Mouse (Mus musculus): ENCODE measurements around the gene Armc10.
A peak's percentile ranks its signal among the peaks of the same experiment; 100 is the strongest.
"Not testable (repeated sequence)": the region's sequence is repeated elsewhere in the genome, so short reads cannot be mapped to it uniquely, and the experiment has no call there.

Armc10 gene

GRCm38 (mm10) chr5:21680029-21680428 is 34.4 kb downstream of the Armc10 start:
- DNase-seq (ENCODE audit: low read depth, low spot score), result no peak
- peaks cover 2% of the 10 kb centered on the region; the same call in 1 of the 2 replicates for H3K36me3 ChIP-seq (ENCODE audit: control insufficient read depth, insufficient read depth, low read length, poor library complexity, severe bottlenecking)
- no peaks in the 10 kb centered on the region for H3K27me3 ChIP-seq (ENCODE audit: control insufficient read depth, insufficient read depth, low read length, poor library complexity, severe bottlenecking)

GRCm38 (mm10) chr5:21680940-21681339 is 35.3 kb downstream of the Armc10 start:
- H3K36me3 ChIP-seq (ENCODE audit: control insufficient read depth, insufficient read depth, low read length, poor library complexity, severe bottlenecking), result peaks cover 2% of the 10 kb centered on the region; the same call in 1 of the 2 replicates
- DNase-seq (ENCODE audit: low read depth, low spot score), result no peak
- no peaks in the 10 kb centered on the region for H3K27me3 ChIP-seq (ENCODE audit: control insufficient read depth, insufficient read depth, low read length, poor library complexity, severe bottlenecking)

- DNase-seq (ENCODE audit: low read depth, low spot score), result no peak
- Histone ChIP-seq H3K36me3 (ENCODE audit: control insufficient read depth, insufficient read depth, low read length, poor library complexity, severe bottlenecking) (no peaks in the 10 kb centered on the region), H3K27me3 (ENCODE audit: control insufficient read depth, insufficient read depth, low read length, poor library complexity, severe bottlenecking) (no peaks in the 10 kb centered on the region)
Measured at GRCm38 (mm10) chr5:21683811-21684210, 38.2 kb downstream of the Armc10 start.

- H3K36me3 ChIP-seq (ENCODE audit: control insufficient read depth, insufficient read depth, low read length, poor library complexity, severe bottlenecking), result no peaks in the 10 kb centered on the region
- no peak for DNase-seq (ENCODE audit: low read depth, low spot score)
Measured at GRCm38 (mm10) chr5:21685001-21685400, 39.4 kb downstream of the Armc10 start.

GRCm38 (mm10) chr5:21687042-21687441 is 41.4 kb downstream of the Armc10 start:
- H3K27me3 ChIP-seq (ENCODE audit: control insufficient read depth, insufficient read depth, low read length, poor library complexity, severe bottlenecking), result no peaks in the 10 kb centered on the region
- no peaks in the 10 kb centered on the region for H3K36me3 ChIP-seq (ENCODE audit: control insufficient read depth, insufficient read depth, low read length, poor library complexity, severe bottlenecking)
- no peak for DNase-seq (ENCODE audit: low read depth, low spot score)

More at GRCm38 (mm10) chr5:21685001-21685400, 39.4 kb downstream of the Armc10 start:
- no peaks in the 10 kb centered on the region for H3K27me3 ChIP-seq (ENCODE audit: control insufficient read depth, insufficient read depth, low read length, poor library complexity, severe bottlenecking)

- DNase-seq (ENCODE audit: low read depth, low spot score), result no peak
Measured at GRCm38 (mm10) chr5:21692230-21692629, 46.6 kb downstream of the Armc10 start.

GRCm38 (mm10) chr5:21693372-21693870 is 47.8 kb downstream of the Armc10 start:
- no peak for DNase-seq (ENCODE audit: low read depth, low spot score)
- no peaks in the 10 kb centered on the region for H3K36me3 ChIP-seq (ENCODE audit: control insufficient read depth, insufficient read depth, low read length, poor library complexity, severe bottlenecking)
- H3K27me3 ChIP-seq (ENCODE audit: control insufficient read depth, insufficient read depth, low read length, poor library complexity, severe bottlenecking), result no peaks in the 10 kb centered on the region

More at GRCm38 (mm10) chr5:21692230-21692629, 46.6 kb downstream of the Armc10 start:
- H3K27me3 ChIP-seq (ENCODE audit: control insufficient read depth, insufficient read depth, low read length, poor library complexity, severe bottlenecking), result no peaks in the 10 kb centered on the region
- no peaks in the 10 kb centered on the region for H3K36me3 ChIP-seq (ENCODE audit: control insufficient read depth, insufficient read depth, low read length, poor library complexity, severe bottlenecking)

GRCm38 (mm10) chr5:21694854-21695490 is 49.4 kb downstream of the Armc10 start:
- no peaks in the 10 kb centered on the region for H3K36me3 ChIP-seq (ENCODE audit: control insufficient read depth, insufficient read depth, low read length, poor library complexity, severe bottlenecking)
- no peaks in the 10 kb centered on the region for H3K27me3 ChIP-seq (ENCODE audit: control insufficient read depth, insufficient read depth, low read length, poor library complexity, severe bottlenecking)
- DNase-seq (ENCODE audit: low read depth, low spot score), result no peak

- not testable (repeated sequence) for H3K36me3 ChIP-seq (ENCODE audit: control insufficient read depth, insufficient read depth, low read length, poor library complexity, severe bottlenecking); H3K27me3 ChIP-seq (ENCODE audit: control insufficient read depth, insufficient read depth, low read length, poor library complexity, severe bottlenecking); DNase-seq (ENCODE audit: low read depth, low spot score)
Measured at GRCm38 (mm10) chr5:21699555-21699954, 53.9 kb downstream of the Armc10 start.

GRCm38 (mm10) chr5:21700272-21700821 is 54.7 kb downstream of the Armc10 start:
- no peak for DNase-seq (ENCODE audit: low read depth, low spot score)
- H3K36me3 ChIP-seq (ENCODE audit: control insufficient read depth, insufficient read depth, low read length, poor library complexity, severe bottlenecking), result no peaks in the 10 kb centered on the region
- no peaks in the 10 kb centered on the region for H3K27me3 ChIP-seq (ENCODE audit: control insufficient read depth, insufficient read depth, low read length, poor library complexity, severe bottlenecking)

GRCm38 (mm10) chr5:21700934-21701333 is 55.3 kb downstream of the Armc10 start:
- no peak for DNase-seq (ENCODE audit: low read depth, low spot score)
- H3K36me3 ChIP-seq (ENCODE audit: control insufficient read depth, insufficient read depth, low read length, poor library complexity, severe bottlenecking), result no peaks in the 10 kb centered on the region
- no peaks in the 10 kb centered on the region for H3K27me3 ChIP-seq (ENCODE audit: control insufficient read depth, insufficient read depth, low read length, poor library complexity, severe bottlenecking)

- H3K36me3 ChIP-seq (ENCODE audit: control insufficient read depth, insufficient read depth, low read length, poor library complexity, severe bottlenecking), result no peaks in the 10 kb centered on the region
- H3K27me3 ChIP-seq (ENCODE audit: control insufficient read depth, insufficient read depth, low read length, poor library complexity, severe bottlenecking), result no peaks in the 10 kb centered on the region
- peak; percentile 99 for DNase-seq (ENCODE audit: low read depth, low spot score)
Measured at GRCm38 (mm10) chr5:21701351-21702008, 55.9 kb downstream of the Armc10 start, which contains the start of gene Napepld. Napepld (minus strand) TSS chr5:21701396.

- no peak for DNase-seq (ENCODE audit: low read depth, low spot score)
- Histone ChIP-seq H3K36me3 (ENCODE audit: control insufficient read depth, insufficient read depth, low read length, poor library complexity, severe bottlenecking) (no peaks in the 10 kb centered on the region), H3K27me3 (ENCODE audit: control insufficient read depth, insufficient read depth, low read length, poor library complexity, severe bottlenecking) (no peaks in the 10 kb centered on the region)
Measured at GRCm38 (mm10) chr5:21702009-21702364, 56.4 kb downstream of the Armc10 start.

GRCm38 (mm10) chr5:21702873-21703475 is 57.4 kb downstream of the Armc10 start:
- H3K36me3 ChIP-seq (ENCODE audit: control insufficient read depth, insufficient read depth, low read length, poor library complexity, severe bottlenecking), result no peaks in the 10 kb centered on the region
- no peaks in the 10 kb centered on the region for H3K27me3 ChIP-seq (ENCODE audit: control insufficient read depth, insufficient read depth, low read length, poor library complexity, severe bottlenecking)
- no peak for DNase-seq (ENCODE audit: low read depth, low spot score)

GRCm38 (mm10) chr5:21703708-21704107 is 58.1 kb downstream of the Armc10 start:
- no peak for DNase-seq (ENCODE audit: low read depth, low spot score)
- Histone ChIP-seq H3K36me3 (ENCODE audit: control insufficient read depth, insufficient read depth, low read length, poor library complexity, severe bottlenecking) (no peaks in the 10 kb centered on the region), H3K27me3 (ENCODE audit: control insufficient read depth, insufficient read depth, low read length, poor library complexity, severe bottlenecking) (no peaks in the 10 kb centered on the region)

Measured in splenic B cell, adult 2 months (primary cell).